Mouse (Mus musculus) E14TG2a.4 (cell line): ENCODE results near the gene Fibcd1.

ENCODE experiments used
- CTCF ChIP-seq: conservative IDR thresholded peaks from 2 replicates; pipeline ENCODE4 v1.5.1; 2014; ENCODE audit warnings: low read length
- NANOG ChIP-seq: IDR thresholded peaks from 2 replicates; pipeline ENCODE4 v1.6.1; 2014; ENCODE audit warnings: borderline replicate concordance, low read length, mixed read lengths

DNA sequence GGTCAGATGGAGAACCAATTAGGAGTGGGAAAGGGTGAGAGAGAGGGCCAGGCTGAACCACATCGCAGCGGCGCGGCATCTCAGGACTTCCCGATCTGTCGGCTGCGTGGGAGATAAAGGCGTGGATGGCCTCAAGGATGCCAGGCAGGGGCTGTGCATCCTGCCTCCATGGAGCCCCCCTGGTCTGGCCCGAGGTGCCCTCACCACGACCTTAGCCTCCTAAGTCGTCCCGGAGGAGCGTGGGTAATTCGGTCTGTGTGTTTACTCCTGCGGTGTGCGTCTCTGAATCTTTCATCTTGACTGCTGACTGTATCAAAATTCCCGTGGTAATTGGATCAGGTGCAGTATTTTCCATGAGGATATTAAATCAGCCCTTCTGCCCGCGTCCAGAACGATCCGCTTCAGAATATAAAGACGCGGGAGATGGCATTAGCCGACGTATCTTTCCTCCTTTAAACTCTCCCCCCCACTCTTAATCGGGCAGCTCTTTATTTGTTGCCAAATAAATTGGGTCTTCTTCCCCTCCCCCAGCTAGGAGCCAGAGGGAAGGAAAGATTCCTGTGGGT, 28.6 kb upstream of the Fibcd1 start:
- TF ChIP-seq CTCF (no peak), NANOG (no peak)
